Mouse (Mus musculus) kidney, adult 8-10 months (tissue): ENCODE data around the gene C1ql1.

Source experiments
- DNase-seq, 2 experiments: peaks; one replicate each; pipeline ENCODE4 v3.0.0; 2022

C1ql1 gene

DNA sequence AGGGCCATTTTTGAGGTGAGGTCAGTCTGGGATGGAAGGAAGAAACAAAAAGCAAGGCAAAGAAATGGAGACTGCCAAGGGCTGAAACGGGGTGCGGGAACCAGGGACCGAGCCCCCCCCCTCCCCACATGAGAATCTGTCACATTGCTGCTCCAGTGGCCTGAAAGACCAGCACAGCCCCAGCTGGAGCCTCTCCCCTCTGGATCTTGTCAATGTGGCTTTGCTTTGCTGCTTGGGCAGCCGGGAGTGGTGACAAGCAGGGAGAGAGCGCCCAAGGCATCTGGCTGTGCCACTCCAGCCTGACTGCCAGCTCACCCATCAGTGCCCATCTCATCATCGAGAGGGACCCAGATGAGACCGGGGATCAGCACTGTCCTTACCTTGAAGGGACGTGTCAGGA, 11.2 kb upstream of the C1ql1 start:
- no peak for DNase-seq

GRCm38 (mm10) chr11:102956962-102957614, 10.6 kb upstream of the C1ql1 start:
- DNase-seq: no peak

GRCm38 (mm10) chr11:102952922-102953321, 6.4 kb upstream of the C1ql1 start:
- DNase-seq: no peak

DNA sequence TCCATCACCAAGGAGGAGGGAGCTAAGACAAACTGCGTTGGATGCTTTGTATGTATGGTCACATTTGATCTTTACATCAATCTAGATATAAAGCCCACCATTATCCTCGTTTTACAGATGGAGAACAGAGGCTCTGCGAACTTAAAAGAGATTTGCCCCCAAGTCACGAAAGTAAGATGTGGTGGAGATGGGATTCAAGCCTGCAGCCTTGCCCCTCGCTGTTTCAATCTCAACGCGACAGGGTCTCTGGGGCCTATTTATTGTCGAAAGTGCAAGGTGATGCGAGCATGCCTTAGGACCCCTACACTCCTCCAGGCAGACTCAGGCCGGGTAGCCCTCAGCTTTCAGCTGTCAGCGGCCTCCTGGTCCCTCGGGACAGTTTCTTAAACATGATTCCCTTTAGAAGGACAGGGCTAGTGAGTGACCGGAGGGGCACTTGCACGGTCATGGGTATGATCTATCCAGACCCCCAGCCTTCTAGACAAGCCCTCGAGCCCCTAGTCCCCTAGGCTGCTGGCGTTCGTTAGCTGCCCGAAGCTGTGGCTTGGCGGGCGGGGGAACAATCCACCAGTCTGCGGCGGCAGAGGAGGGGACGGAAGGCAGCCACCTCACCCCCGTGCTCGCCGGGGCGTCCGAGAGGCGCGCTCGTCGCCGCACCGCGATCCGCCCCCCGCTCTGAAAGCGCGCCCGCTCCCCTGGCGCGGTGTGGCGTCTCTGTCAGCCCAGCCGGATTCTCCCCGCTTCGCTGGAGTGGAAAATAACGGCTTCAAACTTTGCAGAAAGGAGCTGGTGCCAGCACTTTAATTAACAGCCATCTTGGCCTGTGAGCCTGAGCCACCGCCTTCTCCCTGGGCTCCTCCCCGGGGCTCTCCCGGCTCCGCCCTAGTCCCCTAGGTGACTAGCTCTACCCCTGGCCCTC, 1.8 kb upstream of the C1ql1 start:
- peak; percentile 68 to 72 for DNase-seq

DNA sequence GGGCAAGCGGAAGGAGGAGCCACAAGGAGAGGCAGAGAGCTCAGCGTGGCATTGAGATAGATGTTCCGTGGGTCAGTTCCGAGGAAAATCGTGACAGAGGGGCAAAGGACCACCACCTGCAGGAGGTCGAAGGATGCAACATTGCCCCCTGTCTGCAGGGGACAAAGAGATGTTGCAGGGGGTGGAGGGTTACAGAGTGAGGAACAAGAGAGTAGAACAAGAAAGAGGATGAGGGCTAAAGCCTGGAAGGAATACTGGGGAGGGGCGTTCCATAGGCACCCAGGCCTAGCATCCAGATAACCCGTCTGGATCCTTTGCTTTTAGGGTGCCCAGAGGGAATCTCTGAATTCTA, 480 bp upstream of the C1ql1 start:
- no peak for DNase-seq

- DNase-seq: no peak
Measured at GRCm38 (mm10) chr11:102945306-102946264, 903 bp downstream of the C1ql1 start.

DNA sequence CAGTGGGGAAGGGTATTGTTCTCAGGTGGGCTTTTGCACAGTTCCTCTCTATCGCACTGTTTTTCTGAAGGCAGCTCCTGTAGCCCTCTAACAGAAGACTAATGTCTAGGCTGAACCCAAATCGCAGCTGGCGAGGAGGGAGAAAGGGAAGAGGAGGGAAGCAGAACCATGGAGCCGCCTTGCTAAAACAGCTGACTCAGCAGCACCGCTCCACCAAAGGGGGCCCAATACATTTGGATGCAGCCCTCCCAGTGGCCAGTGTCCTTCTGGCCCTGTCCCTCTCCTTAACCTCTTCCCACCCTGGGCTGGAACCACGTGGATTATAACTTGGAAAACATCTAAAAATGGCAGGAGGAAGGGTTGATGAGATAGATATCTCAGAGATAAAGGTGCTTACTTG, 5.3 kb downstream of the C1ql1 start:
- no peak for DNase-seq

GRCm38 (mm10) chr11:102939024-102939675, 7.3 kb downstream of the C1ql1 start:
- no peak for DNase-seq

- DNase-seq: no peak
Measured at GRCm38 (mm10) chr11:102937529-102938182, 8.8 kb downstream of the C1ql1 start.

- DNase-seq: no peak
Measured at GRCm38 (mm10) chr11:102936272-102936671, 10.2 kb downstream of the C1ql1 start.

- no peak for DNase-seq
Measured at GRCm38 (mm10) chr11:102930672-102931071, 15.8 kb downstream of the C1ql1 start.

- DNase-seq: no peak
Measured at GRCm38 (mm10) chr11:102925351-102925717, 21.2 kb downstream of the C1ql1 start.

GRCm38 (mm10) chr11:102924557-102925350, 21.7 kb downstream of the C1ql1 start, which contains the start of gene Kif18b:
Kif18b (minus strand) TSS chr11:102925124.
- peak; percentile 94 to 95 for DNase-seq

GRCm38 (mm10) chr11:102921491-102921890, 25.0 kb downstream of the C1ql1 start:
- no peak for DNase-seq

DNA sequence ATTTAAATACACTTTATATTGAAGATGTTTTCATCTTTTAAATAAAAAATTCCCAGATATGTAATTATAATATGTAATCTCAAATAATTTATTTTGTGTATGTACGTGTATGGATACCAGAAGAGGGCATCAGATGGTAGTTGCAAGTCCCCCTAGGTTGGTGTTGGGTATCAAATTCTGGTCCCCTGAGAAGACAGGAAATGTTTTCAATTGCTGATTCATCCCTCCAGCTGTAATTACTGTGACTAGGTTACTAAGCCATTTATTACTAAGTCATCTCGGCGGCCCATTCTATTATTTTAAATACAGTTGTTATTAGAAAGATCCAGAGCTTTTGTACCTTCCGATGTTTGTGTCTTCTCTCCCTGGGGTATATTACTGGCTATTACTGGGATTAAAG, 28.4 kb downstream of the C1ql1 start:
- no peak for DNase-seq

DNA sequence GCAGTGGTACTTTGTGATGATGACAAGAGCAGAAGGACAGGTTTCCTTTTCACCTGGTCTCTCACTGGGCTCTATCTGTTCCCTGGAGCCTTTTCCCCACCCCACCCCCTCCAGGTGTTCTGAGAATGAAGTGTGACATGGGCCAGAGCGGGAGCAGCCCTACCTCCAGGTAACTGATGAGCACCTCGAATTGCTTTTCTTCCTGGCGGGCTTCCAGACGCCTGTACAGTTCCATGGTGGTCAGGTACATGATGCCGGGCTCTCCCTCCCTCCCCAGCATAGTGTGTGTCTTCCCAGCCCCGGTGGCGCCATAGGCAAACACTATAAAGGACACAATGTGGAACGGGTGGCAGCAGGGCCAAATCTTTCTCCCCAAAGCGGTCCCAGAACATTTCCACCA, 31.1 kb downstream of the C1ql1 start:
- no peak for DNase-seq

- no peak for DNase-seq
Measured at GRCm38 (mm10) chr11:102911376-102911775, 35.1 kb downstream of the C1ql1 start.

DNA sequence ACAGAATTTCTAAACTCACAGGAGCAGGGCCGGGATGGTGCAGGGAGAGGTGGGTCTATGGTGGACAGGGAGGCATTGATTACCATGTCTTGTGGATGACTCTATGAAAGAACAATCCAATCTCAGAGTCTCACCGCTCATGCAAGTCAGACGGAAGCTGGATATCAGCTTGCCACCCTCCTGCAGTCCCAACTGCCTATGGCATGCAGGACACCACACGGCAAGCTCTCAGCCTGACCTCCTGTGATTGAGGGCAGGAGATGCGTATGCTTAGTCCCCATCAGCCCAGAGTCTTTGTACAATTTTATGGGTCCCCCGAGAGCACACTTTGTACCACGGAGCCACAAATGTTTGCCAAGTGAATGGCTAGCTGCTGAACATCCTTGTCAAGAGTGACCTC, 42.8 kb downstream of the C1ql1 start:
- no peak for DNase-seq

DNA sequence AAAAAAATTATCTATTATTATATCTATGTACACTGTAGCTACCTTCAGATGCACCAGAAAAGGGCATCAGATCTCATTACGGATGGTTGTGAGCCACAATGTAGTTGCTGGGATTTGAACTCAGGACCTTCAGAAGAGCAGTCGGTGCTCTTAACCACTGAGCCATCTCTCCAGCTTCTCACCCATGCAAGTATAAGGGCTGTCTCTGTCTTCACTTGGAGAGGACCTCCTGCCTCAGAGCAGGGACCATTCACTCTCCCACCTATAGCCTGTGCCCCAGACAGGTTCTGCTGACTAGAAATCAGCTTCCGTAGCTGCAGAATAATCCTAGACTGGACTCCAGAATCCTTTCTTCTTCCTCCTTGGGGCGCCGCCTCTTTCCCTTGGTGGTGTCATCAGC, 44.4 kb downstream of the C1ql1 start:
- no peak for DNase-seq

DNA sequence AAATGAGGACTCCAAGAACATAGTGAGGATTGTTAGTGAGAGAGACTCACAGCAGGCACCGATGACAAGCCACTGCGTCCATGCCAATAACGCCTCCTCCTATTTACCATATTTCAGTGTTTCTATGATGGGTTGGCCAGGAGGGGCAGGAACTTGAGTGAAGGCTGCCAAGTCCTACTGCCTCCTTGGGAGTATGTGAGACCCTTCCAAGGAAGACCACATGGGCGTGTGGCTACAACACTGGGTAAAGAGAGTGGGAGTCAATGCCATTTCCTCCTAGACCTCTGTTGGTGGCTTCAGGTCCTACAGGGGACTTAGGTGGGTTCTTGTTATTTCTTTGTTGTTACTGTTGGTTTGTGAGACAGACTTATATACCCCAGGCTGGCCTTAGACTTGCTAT, 45.3 kb downstream of the C1ql1 start:
- no peak for DNase-seq

- DNase-seq: peak; percentile 52 to 82
Measured at GRCm38 (mm10) chr11:102900763-102901162, 45.7 kb downstream of the C1ql1 start, which contains the start of gene Gfap. Gfap (minus strand) TSS chr11:102900912.
